Mouse (Mus musculus): ENCODE data around the gene Cutc. TPM values are rescaled to one million over a fixed set of nuclear protein-coding genes. Genes with fewer than 3 reads are reported as not detected.

Gene Cutc
- 17.4 and 18.3 TPM in 2 replicates for polyA plus RNA-seq (2015; fragmentation: Nextera tagmentation; extraction: Ambion mirVana)

GRCm38 (mm10) chr19:43752489-43753225, at the start of gene Cutc, which contains the start of gene Cox15:
Gene Cutc (plus strand): TSS chr19:43752996.
Gene Cox15 (minus strand): TSS chr19:43753000.

GRCm38 (mm10) chr19:43781980-43782379, 29.2 kb downstream of the Cutc start, which contains the start of gene Abcc2:
Gene Abcc2 (plus strand): TSS chr19:43782192.

Other genes with a start within 250 kb of the Cutc start
- gene Got1, start 228.4 kb upstream of the Cutc start, polyA plus RNA-seq (2015; fragmentation: Nextera tagmentation; extraction: Ambion mirVana) = 103 and 114 TPM in 2 replicates
- gene Nkx2-3, start 140.7 kb upstream of the Cutc start, polyA plus RNA-seq (2015; fragmentation: Nextera tagmentation; extraction: Ambion mirVana) = not detected in 2 replicates
- gene Slc25a28, start 78.1 kb upstream of the Cutc start, polyA plus RNA-seq (2015; fragmentation: Nextera tagmentation; extraction: Ambion mirVana) = 8.8 and 9.4 TPM in 2 replicates
- gene Entpd7, start 63.3 kb upstream of the Cutc start, polyA plus RNA-seq (2015; fragmentation: Nextera tagmentation; extraction: Ambion mirVana) = 2.4 and 4.7 TPM in 2 replicates
- gene Cox15, start within 50 bp of the Cutc start, polyA plus RNA-seq (2015; fragmentation: Nextera tagmentation; extraction: Ambion mirVana) = 10.3 and 11.4 TPM in 2 replicates
- 0.04 and 0.16 TPM in 2 replicates for gene Abcc2, start 29.2 kb downstream of the Cutc start, polyA plus RNA-seq (2015; fragmentation: Nextera tagmentation; extraction: Ambion mirVana)
- gene Dnmbp, start 187.2 kb downstream of the Cutc start, polyA plus RNA-seq (2015; fragmentation: Nextera tagmentation; extraction: Ambion mirVana) = 7.9 and 8.4 TPM in 2 replicates
- 0.11 TPM in 1 of 2 replicates, not detected in the other for gene Cpn1, start 233.6 kb downstream of the Cutc start, polyA plus RNA-seq (2015; fragmentation: Nextera tagmentation; extraction: Ambion mirVana)

Measured in skeletal muscle tissue, postnatal 0 days (tissue).